Mouse (Mus musculus): Measurements from ENCODE around the gene App. TPM values are rescaled to one million over a fixed set of nuclear protein-coding genes. Genes with fewer than 3 reads are reported as not detected.

The App gene
- polyA plus RNA-seq, 1 experiment from 2014 or later = 157 TPM

- H3K27me3 ChIP-seq (ENCODE audit: control insufficient read depth, insufficient read depth, low read length) = no peaks in the 10 kb centered on the region
- H3K36me3 ChIP-seq (ENCODE audit: control insufficient read depth, insufficient read depth, low read length) = no peaks in the 10 kb centered on the region
- WGBS = 89% methylated on average over 2 of the region's 2 CpGs
- no peak overlapping the region for H3K27ac ChIP-seq (ENCODE audit: low read depth, low read length)
- ATAC-seq (ENCODE audit: low FRiP score) (no peak), DNase-seq (ENCODE audit: low spot score, missing footprints) (no peak)
- no peaks in the 10 kb centered on the region for H3K9me3 ChIP-seq (ENCODE audit: control insufficient read depth, low read length)
- 0 out of 2 replicates have a peak, but pooled peaks cover under 1% of the 10 kb centered on the region for H3K4me1 ChIP-seq (ENCODE audit: control insufficient read depth, insufficient read depth, low read length)
- no peak overlapping the region for H3K4me2 ChIP-seq
- H3K9ac ChIP-seq (ENCODE audit: low read length) = no peak overlapping the region
- no peak overlapping the region for H3K4me3 ChIP-seq (ENCODE audit: low read depth, low read length)
These were observed 16.4 kb downstream of the App start for GRCm38 (mm10) chr16:85157156-85157555.

GRCm38 (mm10) chr16:85155836-85156235 is 17.7 kb downstream of the App start:
- DNase-seq (ENCODE audit: low spot score, missing footprints) (no peak), ATAC-seq (ENCODE audit: low FRiP score) (no peak)
- Histone ChIP-seq H3K4me1 (ENCODE audit: control insufficient read depth, insufficient read depth, low read length) (0 out of 2 replicates have a peak, but pooled peaks cover 5% of the 10 kb centered on the region), H3K9ac (ENCODE audit: low read length) (no peak overlapping the region), H3K4me2 (no peak overlapping the region), H3K27me3 (ENCODE audit: control insufficient read depth, insufficient read depth, low read length) (no peaks in the 10 kb centered on the region), H3K27ac (ENCODE audit: low read depth, low read length) (no peak overlapping the region), H3K9me3 (ENCODE audit: control insufficient read depth, low read length) (no peaks in the 10 kb centered on the region), H3K4me3 (ENCODE audit: low read depth, low read length) (no peak overlapping the region), H3K36me3 (ENCODE audit: control insufficient read depth, insufficient read depth, low read length) (no peaks in the 10 kb centered on the region)
- 72% methylated on average over 10 of the region's 10 CpGs for WGBS

- H3K27ac ChIP-seq (ENCODE audit: low read depth, low read length) = no peak overlapping the region
- H3K4me1 ChIP-seq (ENCODE audit: control insufficient read depth, insufficient read depth, low read length) = peaks cover 6% of the 10 kb centered on the region; the same call in 1 of the 2 replicates
- no peak overlapping the region for H3K4me2 ChIP-seq
- no peaks in the 10 kb centered on the region for H3K9me3 ChIP-seq (ENCODE audit: control insufficient read depth, low read length)
- DNase-seq (ENCODE audit: low spot score, missing footprints) = no peak
- H3K4me3 ChIP-seq (ENCODE audit: low read depth, low read length) = no peak overlapping the region
- no peaks in the 10 kb centered on the region for H3K36me3 ChIP-seq (ENCODE audit: control insufficient read depth, insufficient read depth, low read length)
- no peak for ATAC-seq (ENCODE audit: low FRiP score)
- 88% methylated on average over 8 of the region's 8 CpGs for WGBS
- no peaks in the 10 kb centered on the region for H3K27me3 ChIP-seq (ENCODE audit: control insufficient read depth, insufficient read depth, low read length)
- no peak overlapping the region for H3K9ac ChIP-seq (ENCODE audit: low read length)
These were observed 21.1 kb downstream of the App start for GRCm38 (mm10) chr16:85152457-85152856.

- no peak for DNase-seq (ENCODE audit: low spot score, missing footprints)
These were observed 21.9 kb downstream of the App start for GRCm38 (mm10) chr16:85151681-85152080.

DNA sequence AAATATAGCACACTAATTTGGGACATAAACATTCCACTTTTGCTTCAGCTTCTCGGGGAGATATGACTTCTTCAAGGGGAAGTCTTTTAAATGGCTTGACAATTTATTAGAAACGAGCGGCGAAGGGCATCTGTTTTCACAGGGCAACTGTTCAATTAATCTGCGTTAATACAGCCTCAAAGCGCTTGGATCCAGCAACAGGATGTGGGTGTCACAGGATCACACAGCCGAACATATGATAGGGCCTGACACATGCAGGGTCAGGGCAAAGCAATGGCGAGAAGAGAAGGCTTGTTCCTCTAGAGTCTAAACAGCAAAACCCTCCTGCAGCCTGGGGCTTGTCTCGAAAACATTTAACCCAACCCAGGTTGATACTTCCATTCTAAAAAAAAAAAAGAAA is 22.7 kb downstream of the App start:
- no peak overlapping the region for H3K4me2 ChIP-seq
- peaks cover 8% of the 10 kb centered on the region for H3K4me1 ChIP-seq (ENCODE audit: control insufficient read depth, insufficient read depth, low read length)
- WGBS = 74% methylated on average over 9 of the region's 9 CpGs

More at GRCm38 (mm10) chr16:85151681-85152080, 21.9 kb downstream of the App start:
- Histone ChIP-seq H3K4me1 (ENCODE audit: control insufficient read depth, insufficient read depth, low read length) (peaks cover 6% of the 10 kb centered on the region; the same call in 1 of the 2 replicates), H3K36me3 (ENCODE audit: control insufficient read depth, insufficient read depth, low read length) (no peaks in the 10 kb centered on the region), H3K27ac (ENCODE audit: low read depth, low read length) (no peak overlapping the region), H3K4me2 (no peak overlapping the region), H3K27me3 (ENCODE audit: control insufficient read depth, insufficient read depth, low read length) (no peaks in the 10 kb centered on the region), H3K4me3 (ENCODE audit: low read depth, low read length) (no peak overlapping the region), H3K9ac (ENCODE audit: low read length) (no peak overlapping the region), H3K9me3 (ENCODE audit: control insufficient read depth, low read length) (no peaks in the 10 kb centered on the region)
- 16% methylated on average over 7 of the region's 7 CpGs for WGBS
- no peak for ATAC-seq (ENCODE audit: low FRiP score)

GRCm38 (mm10) chr16:85149509-85149871 is 24.1 kb downstream of the App start:
- 79% methylated on average over 1 of the region's 1 CpGs for WGBS

More for the DNA sequence above, 22.7 kb downstream of the App start:
- Histone ChIP-seq H3K9me3 (ENCODE audit: control insufficient read depth, low read length) (no peaks in the 10 kb centered on the region), H3K36me3 (ENCODE audit: control insufficient read depth, insufficient read depth, low read length) (no peaks in the 10 kb centered on the region), H3K27ac (ENCODE audit: low read depth, low read length) (no peak overlapping the region), H3K9ac (ENCODE audit: low read length) (no peak overlapping the region), H3K27me3 (ENCODE audit: control insufficient read depth, insufficient read depth, low read length) (no peaks in the 10 kb centered on the region), H3K4me3 (ENCODE audit: low read depth, low read length) (no peak overlapping the region)
- ATAC-seq (ENCODE audit: low FRiP score) (no peak), DNase-seq (ENCODE audit: low spot score, missing footprints) (no peak)

GRCm38 (mm10) chr16:85148615-85149508 is 24.7 kb downstream of the App start:
- Histone ChIP-seq H3K27me3 (ENCODE audit: control insufficient read depth, insufficient read depth, low read length) (no peaks in the 10 kb centered on the region), H3K9me3 (ENCODE audit: control insufficient read depth, low read length) (no peaks in the 10 kb centered on the region), H3K9ac (ENCODE audit: low read length) (no peak overlapping the region), H3K4me1 (ENCODE audit: control insufficient read depth, insufficient read depth, low read length) (peaks cover 18% of the 10 kb centered on the region), H3K4me2 (no peak overlapping the region), H3K27ac (ENCODE audit: low read depth, low read length) (no peak overlapping the region), H3K36me3 (ENCODE audit: control insufficient read depth, insufficient read depth, low read length) (no peaks in the 10 kb centered on the region), H3K4me3 (ENCODE audit: low read depth, low read length) (no peak overlapping the region)
- ATAC-seq (ENCODE audit: low FRiP score) (no peak), DNase-seq (ENCODE audit: low spot score, missing footprints) (no peak)
- 74% methylated on average over 9 of the region's 9 CpGs for WGBS

More at GRCm38 (mm10) chr16:85149509-85149871, 24.1 kb downstream of the App start:
- DNase-seq (ENCODE audit: low spot score, missing footprints) (no peak), ATAC-seq (ENCODE audit: low FRiP score) (no peak)
- Histone ChIP-seq H3K4me2 (no peak overlapping the region), H3K4me1 (ENCODE audit: control insufficient read depth, insufficient read depth, low read length) (peaks cover 18% of the 10 kb centered on the region), H3K36me3 (ENCODE audit: control insufficient read depth, insufficient read depth, low read length) (no peaks in the 10 kb centered on the region), H3K9me3 (ENCODE audit: control insufficient read depth, low read length) (no peaks in the 10 kb centered on the region), H3K9ac (ENCODE audit: low read length) (no peak overlapping the region), H3K27ac (ENCODE audit: low read depth, low read length) (no peak overlapping the region), H3K27me3 (ENCODE audit: control insufficient read depth, insufficient read depth, low read length) (no peaks in the 10 kb centered on the region), H3K4me3 (ENCODE audit: low read depth, low read length) (no peak overlapping the region)

DNA sequence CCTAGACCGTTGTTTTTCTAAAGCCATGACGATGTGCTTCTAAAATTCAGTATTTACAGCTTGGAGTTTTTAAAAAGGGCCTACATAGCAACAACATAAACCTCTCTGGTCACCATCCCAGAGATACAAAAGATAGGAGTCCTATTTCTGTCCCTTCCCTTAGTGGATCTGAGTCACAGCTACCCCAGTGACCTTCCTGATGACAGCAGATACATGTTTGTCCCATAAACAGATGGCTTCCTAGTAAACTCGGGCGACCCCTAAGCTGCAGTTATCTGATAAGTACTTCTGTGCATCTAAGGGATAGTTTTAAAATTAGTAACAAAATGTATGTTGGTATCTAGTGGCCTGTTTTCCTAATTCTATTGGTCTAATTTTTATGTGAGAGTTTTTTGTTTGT is 26.1 kb downstream of the App start:
- 83% methylated on average over 4 of the region's 4 CpGs for WGBS
- H3K36me3 ChIP-seq (ENCODE audit: control insufficient read depth, insufficient read depth, low read length) = no peaks in the 10 kb centered on the region
- ATAC-seq (ENCODE audit: low FRiP score) (no peak), DNase-seq (ENCODE audit: low spot score, missing footprints) (no peak)
- no peak overlapping the region for H3K27ac ChIP-seq (ENCODE audit: low read depth, low read length)
- H3K4me1 ChIP-seq (ENCODE audit: control insufficient read depth, insufficient read depth, low read length) = peaks cover 18% of the 10 kb centered on the region
- H3K4me3 ChIP-seq (ENCODE audit: low read depth, low read length) = no peak overlapping the region
- H3K9me3 ChIP-seq (ENCODE audit: control insufficient read depth, low read length) = no peaks in the 10 kb centered on the region
- no peak overlapping the region for H3K4me2 ChIP-seq
- H3K27me3 ChIP-seq (ENCODE audit: control insufficient read depth, insufficient read depth, low read length) = no peaks in the 10 kb centered on the region
- H3K9ac ChIP-seq (ENCODE audit: low read length) = no peak overlapping the region

DNA sequence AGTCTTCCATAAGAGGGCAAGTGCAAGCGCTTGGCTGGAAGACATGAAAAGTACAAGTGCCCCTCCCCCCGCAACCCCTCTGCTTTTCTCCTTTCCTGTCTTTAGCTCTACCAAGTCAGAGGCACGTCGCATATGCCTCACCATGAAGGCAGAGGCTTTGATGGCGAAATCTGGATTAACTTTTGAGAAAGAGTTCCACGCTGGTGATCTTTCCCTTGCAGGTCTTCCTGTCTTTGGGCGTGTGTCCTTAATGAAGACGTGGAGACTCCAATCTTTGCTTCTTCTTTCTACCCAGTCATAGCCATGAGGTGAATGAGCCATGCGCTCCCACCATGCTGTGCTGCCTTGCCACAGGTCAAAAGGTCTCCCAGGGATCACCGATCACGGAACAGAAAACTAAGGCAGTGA is 27.8 kb downstream of the App start:
- H3K27me3 ChIP-seq (ENCODE audit: control insufficient read depth, insufficient read depth, low read length) = no peaks in the 10 kb centered on the region
- no peaks in the 10 kb centered on the region for H3K36me3 ChIP-seq (ENCODE audit: control insufficient read depth, insufficient read depth, low read length)
- H3K9ac ChIP-seq (ENCODE audit: low read length) = no peak overlapping the region
- no peak overlapping the region for H3K4me3 ChIP-seq (ENCODE audit: low read depth, low read length)
- 22% methylated on average over 11 of the region's 11 CpGs for WGBS
- peaks cover 13% of the 10 kb centered on the region for H3K4me1 ChIP-seq (ENCODE audit: control insufficient read depth, insufficient read depth, low read length)
- peak overlapping the region; percentile 16; the same call in 1 of the 2 replicates for H3K4me2 ChIP-seq
- no peak overlapping the region for H3K27ac ChIP-seq (ENCODE audit: low read depth, low read length)
- ATAC-seq (ENCODE audit: low FRiP score) (peak; percentile 76), DNase-seq (ENCODE audit: low spot score, missing footprints) (peak; percentile 90)
- no peaks in the 10 kb centered on the region for H3K9me3 ChIP-seq (ENCODE audit: control insufficient read depth, low read length)
